Mouse (Mus musculus): ENCODE data around the gene Higd1a.

- TF ChIP-seq CTCF (IDR thresholded peaks at IDR 0.05; ENCODE audit: insufficient read depth, low read depth, low read length), result no peak
- no peak for TF ChIP-seq POLR2A (IDR thresholded peaks at IDR 0.05; ENCODE audit: insufficient read depth, low read depth, low read length)
Observed at GRCm38 (mm10) chr9:121823991-121824390, 34.2 kb downstream of the Higd1a start.
